In the genomic region with DNA sequence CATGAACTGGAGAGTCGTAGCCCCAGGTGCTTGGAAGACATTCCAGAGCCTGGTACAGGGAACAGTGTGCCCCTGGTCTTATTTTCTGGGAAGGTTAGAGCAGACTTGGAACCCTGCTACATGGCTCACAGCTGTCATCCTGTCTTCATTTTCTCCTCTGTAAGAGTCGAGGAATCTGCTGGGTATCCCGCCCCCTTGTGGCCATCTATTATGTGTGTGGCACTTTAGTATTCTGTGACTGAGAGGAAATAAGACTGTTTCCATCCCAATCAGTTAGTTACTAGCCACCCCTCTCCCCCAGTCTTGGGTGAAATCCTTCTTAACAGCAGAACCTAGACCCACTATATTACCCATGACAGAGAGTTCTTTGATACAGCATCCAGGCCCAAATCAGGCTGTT, we compare ENCODE assay signal across 8 mouse cellular contexts. TPM values are rescaled to one million over a fixed set of nuclear protein-coding genes. Genes with fewer than 3 reads are reported as not detected.
DNase-seq lines count a peak whose midpoint lies in the region; ATAC-seq lines count a peak whose summit lies in the region.
"Not testable (repeated sequence)": the region's sequence is repeated elsewhere in the genome, so short reads cannot be mapped to it uniquely, and the experiment has no call there.

No protein-coding gene starts in this region.

- not testable (repeated sequence) for H3K4me2 ChIP-seq in midbrain, embryonic 14.5 days (ENCODE audit: low read length)

- not testable (repeated sequence) for ATAC-seq in midbrain, embryonic 14.5 days (ENCODE audit: low FRiP score, low TSS enrichment)

- H3K27me3 ChIP-seq in midbrain, embryonic 14.5 days (ENCODE audit: control insufficient read depth, insufficient read depth, low read length), result not testable (repeated sequence)

- peak; percentile 66 for DNase-seq in A20 (ENCODE audit: low read depth, low spot score)
- DNase-seq in adrenal gland, postnatal 10 days, result peak; percentile 73
- peak; percentile 85 for DNase-seq in embryo, embryonic 10.5 days (ENCODE audit: low spot score)
- DNase-seq in heart, adult 18-20 months, result peak; percentile 40 to 67
- peak; percentile 55 for DNase-seq in kidney, adult 18-20 months
- DNase-seq in left cerebral cortex, postnatal 25 days (ENCODE audit: low spot score in 2 of 2), result peak; percentile 20 to 43
- peak; percentile 87 for DNase-seq in midbrain, embryonic 14.5 days
- DNase-seq in spleen, adult 12 weeks (ENCODE audit: low spot score), result peak; percentile 34

- H3K36me3 ChIP-seq in midbrain, embryonic 14.5 days (ENCODE audit: control insufficient read depth, insufficient read depth, low read length), result not testable (repeated sequence)

- 13% methylated on average over 3 of the region's 3 CpGs for WGBS in midbrain, embryonic 14.5 days

- H3K9ac ChIP-seq in midbrain, embryonic 14.5 days (replicated peaks; ENCODE audit: low read length), result not testable (repeated sequence)

- H3K27ac ChIP-seq in midbrain, embryonic 14.5 days (replicated peaks; ENCODE audit: low read depth, low read length), result not testable (repeated sequence)

- not testable (repeated sequence) for H3K4me3 ChIP-seq in midbrain, embryonic 14.5 days (replicated peaks; ENCODE audit: low read depth, low read length)

- intact Hi-C loops in left cerebral cortex, postnatal 25 days (cut with DNase I), result not testable (repeated sequence)

- not testable (repeated sequence) for H3K4me1 ChIP-seq in midbrain, embryonic 14.5 days (ENCODE audit: control insufficient read depth, insufficient read depth, low read length)

- not testable (repeated sequence) for H3K9me3 ChIP-seq in midbrain, embryonic 14.5 days (ENCODE audit: control insufficient read depth, low read length)

RNA-seq across cellular contexts. Expression of a gene that starts 41.1 kb away (rescaled TPM):
- 10 to 100 TPM; 10.8 to 11.4 TPM for total RNA-seq in adrenal gland, postnatal 10 days (2021)
- total RNA-seq in heart, adult 18-20 months (2021), result 1 to 10 TPM; 4.8 to 7.6 TPM
- total RNA-seq in left cerebral cortex, postnatal 25 days (2021), result 1 to 10 TPM; 7.0 to 7.1 TPM
- 14.3 and 15.2 TPM in 2 replicates for polyA plus RNA-seq in midbrain, embryonic 14.5 days (2014; fragmentation: Nextera tagmentation; extraction: Ambion mirVana)

Comparison
In these comparisons a context has a peak if more than half of its experiments do, and no peak if none do; other contexts are left out.
1. DNase-seq: peak in every context shown above with its lines; median percentile 87 in midbrain, embryonic 14.5 days; 85 in embryo, embryonic 10.5 days; 73 in adrenal gland, postnatal 10 days; 66 in A20; 55 in kidney, adult 18-20 months; 54 in heart, adult 18-20 months; 34 in spleen, adult 12 weeks; 32 in left cerebral cortex, postnatal 25 days.